Mouse (Mus musculus) testis, postnatal 14 days (tissue): Measurements from ENCODE around the gene Cyct.

ENCODE experiments used
- DNase-seq: peaks from one replicate; pipeline ENCODE4 v3.0.0; 2021; ENCODE audit warnings: low spot score

Cyct gene

GRCm38 (mm10) chr2:76360226-76360625 is at the start of gene Cyct:
Gene Cyct (minus strand): TSS chr2:76360450.
- DNase-seq: peak; percentile 68

GRCm38 (mm10) chr2:76409986-76410385 is 49.7 kb upstream of the Cyct start:
- no peak for DNase-seq

- DNase-seq: no peak
These were observed 49.3 kb upstream of the Cyct start for GRCm38 (mm10) chr2:76409526-76409925.

- DNase-seq: peak; percentile 23
These were observed 46.7 kb upstream of the Cyct start for GRCm38 (mm10) chr2:76406937-76407441.

GRCm38 (mm10) chr2:76406151-76406936 is 46.1 kb upstream of the Cyct start, which contains the start of gene Osbpl6:
Gene Osbpl6 (plus strand): TSS chr2:76406508.
- DNase-seq: peak; percentile 26

- no peak for DNase-seq
These were observed 45.4 kb upstream of the Cyct start for GRCm38 (mm10) chr2:76405596-76406150.

GRCm38 (mm10) chr2:76400178-76400577 is 39.9 kb upstream of the Cyct start:
- DNase-seq: no peak

GRCm38 (mm10) chr2:76386531-76386930 is 26.3 kb upstream of the Cyct start:
- no peak for DNase-seq

- DNase-seq: no peak
These were observed 18.4 kb upstream of the Cyct start for GRCm38 (mm10) chr2:76378646-76379045.

GRCm38 (mm10) chr2:76374544-76375206 is 14.4 kb upstream of the Cyct start:
- DNase-seq: no peak

- no peak for DNase-seq
These were observed 12.0 kb upstream of the Cyct start for GRCm38 (mm10) chr2:76372244-76372643.

- DNase-seq: no peak
These were observed 10.3 kb upstream of the Cyct start for GRCm38 (mm10) chr2:76370656-76370922.

- DNase-seq: peak; percentile 86
These were observed 9.8 kb upstream of the Cyct start, which contains the start of gene Rbm45 for GRCm38 (mm10) chr2:76369821-76370655. Gene Rbm45 (plus strand): TSS chr2:76369984.

GRCm38 (mm10) chr2:76368861-76369660 is 8.8 kb upstream of the Cyct start:
- no peak for DNase-seq

- DNase-seq: peak; percentile 55
These were observed 7.1 kb upstream of the Cyct start for GRCm38 (mm10) chr2:76367188-76367922.

- DNase-seq: no peak
These were observed 5.6 kb upstream of the Cyct start for GRCm38 (mm10) chr2:76365811-76366210.

GRCm38 (mm10) chr2:76362111-76362510 is 1.9 kb upstream of the Cyct start:
- DNase-seq: no peak

- no peak for DNase-seq
These were observed 12.4 kb downstream of the Cyct start for GRCm38 (mm10) chr2:76347839-76348238.

- no peak for DNase-seq
These were observed 18.1 kb downstream of the Cyct start for GRCm38 (mm10) chr2:76342146-76342545.
